Mouse (Mus musculus) erythroblast, embryonic 14.5 days (primary cell): ENCODE measurements around the gene Rabif. TPM values are rescaled to one million over a fixed set of nuclear protein-coding genes. Genes with fewer than 3 reads are reported as not detected.
"Not testable (repeated sequence)": the region's sequence is repeated elsewhere in the genome, so short reads cannot be mapped to it uniquely, and the experiment has no call there.

ENCODE experiments used
- H3K27me3 ChIP-seq: 2 replicates; pipeline ENCODE4 v1.6.1; 2012; ENCODE audit warnings: inconsistent platforms; ENCODE audit not compliant: control insufficient read depth
- H3K36me3 ChIP-seq: 2 replicates; pipeline ENCODE4 v1.6.1; 2012; ENCODE audit warnings: mild to moderate bottlenecking, inconsistent platforms; ENCODE audit not compliant: control insufficient read depth
- H3K4me1 ChIP-seq: 2 replicates; pipeline ENCODE4 v1.6.1; 2012; ENCODE audit warnings: inconsistent platforms; ENCODE audit not compliant: control insufficient read depth
- H3K4me3 ChIP-seq: replicated peaks from 2 replicates; pipeline ENCODE3; 2012; ENCODE audit warnings: moderate library complexity, mild to moderate bottlenecking, inconsistent platforms
- H3K9me3 ChIP-seq: 2 replicates; pipeline ENCODE4 v1.6.1; 2012; ENCODE audit warnings: low read length, inconsistent platforms, mixed read lengths; ENCODE audit not compliant: control insufficient read depth
- GATA1 ChIP-seq: IDR thresholded peaks from 2 replicates; pipeline ENCODE4 v1.6.1; 2012; ENCODE audit warnings: low read length, inconsistent platforms, mixed read lengths
- TAL1 ChIP-seq: IDR thresholded peaks from 3 replicates; pipeline ENCODE4 v1.6.1; 2012; ENCODE audit warnings: low read length, inconsistent platforms, mixed read lengths
- polyA plus RNA-seq: library from polyadenylated mRNA; stranded (reverse); fragments of >175 nt; gene quantifications from 2 replicates; pipeline ENCODE4 v1.2.3, GENCODE M21; 2012

The Rabif gene
- polyA plus RNA-seq, result 0.37 and 0.42 TPM in 2 replicates

- Histone ChIP-seq H3K9me3 (peaks cover 7% of the 10 kb centered on the region), H3K27me3 (no peaks in the 10 kb centered on the region), H3K36me3 (peaks cover 61% of the 10 kb centered on the region), H3K4me3 (peak within 1 kb of the TSS; percentile 84), H3K4me1 (peaks cover 55% of the 10 kb centered on the region)
- no peak for TF ChIP-seq TAL1
- no peak for TF ChIP-seq GATA1
Measured at GRCm38 (mm10) chr1:134494428-134495215, at the start of gene Rabif. TSS of gene Rabif (plus strand) at chr1:134494648.

GRCm38 (mm10) chr1:134445418-134445817 lies 49.0 kb upstream of the Rabif start:
- TF ChIP-seq GATA1 (no peak), TAL1 (no peak)
- H3K27me3 ChIP-seq, result no peaks in the 10 kb centered on the region
- H3K9me3 ChIP-seq, result peaks cover 3% of the 10 kb centered on the region
- H3K36me3 ChIP-seq, result peaks cover 2% of the 10 kb centered on the region; the same call in 1 of the 2 replicates
- no peak overlapping the region for H3K4me3 ChIP-seq
- peaks cover 31% of the 10 kb centered on the region for H3K4me1 ChIP-seq

GRCm38 (mm10) chr1:134448537-134448936 lies 45.9 kb upstream of the Rabif start:
- peaks cover 22% of the 10 kb centered on the region for H3K4me1 ChIP-seq
- not testable (repeated sequence) for H3K27me3 ChIP-seq, H3K9me3 ChIP-seq, H3K4me3 ChIP-seq, H3K36me3 ChIP-seq

GRCm38 (mm10) chr1:134450201-134450600 lies 44.2 kb upstream of the Rabif start:
- TF ChIP-seq GATA1 (no peak), TAL1 (no peak)
- peaks cover 28% of the 10 kb centered on the region for H3K4me1 ChIP-seq
- no peaks in the 10 kb centered on the region for H3K9me3 ChIP-seq
- no peaks in the 10 kb centered on the region for H3K27me3 ChIP-seq
- H3K4me3 ChIP-seq, result no peak overlapping the region
- H3K36me3 ChIP-seq, result no peaks in the 10 kb centered on the region

- Histone ChIP-seq H3K36me3 (no peaks in the 10 kb centered on the region), H3K4me3 (no peak overlapping the region), H3K4me1 (peaks cover 25% of the 10 kb centered on the region), H3K9me3 (no peaks in the 10 kb centered on the region), H3K27me3 (no peaks in the 10 kb centered on the region)
- TF ChIP-seq TAL1 (no peak), GATA1 (no peak)
Measured at GRCm38 (mm10) chr1:134450986-134451385, 43.5 kb upstream of the Rabif start.

GRCm38 (mm10) chr1:134454904-134455824 lies 39.3 kb upstream of the Rabif start, which contains the start of gene Klhl12:
TSS of gene Klhl12 (plus strand) at chr1:134455531.
- no peak for TF ChIP-seq TAL1
- TF ChIP-seq GATA1, result no peak
- Histone ChIP-seq H3K9me3 (no peaks in the 10 kb centered on the region), H3K36me3 (peaks cover 34% of the 10 kb centered on the region), H3K27me3 (no peaks in the 10 kb centered on the region), H3K4me3 (peak within 1 kb of the TSS; percentile 87), H3K4me1 (peaks cover 61% of the 10 kb centered on the region)

- Histone ChIP-seq H3K36me3 (peaks cover 43% of the 10 kb centered on the region), H3K4me1 (peaks cover 66% of the 10 kb centered on the region), H3K9me3 (no peaks in the 10 kb centered on the region), H3K4me3 (peak overlapping the region; percentile 87), H3K27me3 (no peaks in the 10 kb centered on the region)
- TF ChIP-seq TAL1 (no peak), GATA1 (no peak)
Measured at GRCm38 (mm10) chr1:134456060-134456459, 38.4 kb upstream of the Rabif start.

GRCm38 (mm10) chr1:134458139-134458727 lies 36.2 kb upstream of the Rabif start:
- no peaks in the 10 kb centered on the region for H3K27me3 ChIP-seq
- H3K36me3 ChIP-seq, result peaks cover 64% of the 10 kb centered on the region
- TF ChIP-seq TAL1, result no peak
- no peak for TF ChIP-seq GATA1
- H3K4me3 ChIP-seq, result no peak overlapping the region
- 0 out of 2 replicates have a peak, but pooled peaks cover under 1% of the 10 kb centered on the region for H3K9me3 ChIP-seq
- peaks cover 79% of the 10 kb centered on the region for H3K4me1 ChIP-seq
